Mouse (Mus musculus): ENCODE measurements at regions not wholly inside any gene's neighbourhood (a gene's known extent, or its start where the extent isn't known, plus 50 kb on each side); places are given as distances from the start of the nearest gene placed in this dataset.

GRCm38 (mm10) chr9:40617676-40618062 is 52.7 kb upstream of the Gm21915 start:
- DNase-seq (ENCODE audit: low read depth, low spot score) = no peak

GRCm38 (mm10) chr9:40617036-40617675 is 53.3 kb upstream of the Gm21915 start:
- DNase-seq (ENCODE audit: low read depth, low spot score) = peak; percentile 53

GRCm38 (mm10) chr9:40616426-40617035 is 53.9 kb upstream of the Gm21915 start:
- DNase-seq (ENCODE audit: low read depth, low spot score) = peak; percentile 88

- DNase-seq (ENCODE audit: low read depth, low spot score) = no peak
These were observed 54.5 kb upstream of the Gm21915 start for GRCm38 (mm10) chr9:40615891-40616290.

GRCm38 (mm10) chr9:40614071-40614470 is 56.3 kb upstream of the Gm21915 start:
- no peak for DNase-seq (ENCODE audit: low read depth, low spot score)

- DNase-seq (ENCODE audit: low read depth, low spot score) = no peak
These were observed 57.2 kb upstream of the Gm21915 start for GRCm38 (mm10) chr9:40613182-40613581.

- no peak for DNase-seq (ENCODE audit: low read depth, low spot score)
These were observed 57.7 kb upstream of the Gm21915 start for GRCm38 (mm10) chr9:40612755-40613154.

- no peak for DNase-seq (ENCODE audit: low read depth, low spot score)
These were observed 58.1 kb upstream of the Gm21915 start for GRCm38 (mm10) chr9:40612312-40612711.

GRCm38 (mm10) chr9:40611626-40612025 is 58.8 kb upstream of the Gm21915 start:
- no peak for DNase-seq (ENCODE audit: low read depth, low spot score)

- DNase-seq (ENCODE audit: low read depth, low spot score) = no peak
These were observed 61.8 kb upstream of the Gm21915 start for GRCm38 (mm10) chr9:40608596-40608995.

GRCm38 (mm10) chr9:40607941-40608340 is 62.5 kb upstream of the Gm21915 start:
- no peak for DNase-seq (ENCODE audit: low read depth, low spot score)

- no peak for DNase-seq (ENCODE audit: low read depth, low spot score)
These were observed 66.9 kb upstream of the Gm21915 start for GRCm38 (mm10) chr9:40603521-40603920.

- DNase-seq (ENCODE audit: low read depth, low spot score) = no peak
These were observed 67.2 kb upstream of the Gramd1b start for GRCm38 (mm10) chr9:40598431-40598831.

GRCm38 (mm10) chr9:40587421-40587820 is 56.2 kb upstream of the Gramd1b start:
- DNase-seq (ENCODE audit: low read depth, low spot score) = no peak

- no peak for DNase-seq (ENCODE audit: low read depth, low spot score)
These were observed 55.4 kb upstream of the Gramd1b start for GRCm38 (mm10) chr9:40586581-40586980.

- peak; percentile 67 for DNase-seq (ENCODE audit: low read depth, low spot score)
These were observed 52.4 kb upstream of the Gramd1b start for GRCm38 (mm10) chr9:40583554-40583953.

- DNase-seq (ENCODE audit: low read depth, low spot score) = no peak
These were observed 50.7 kb upstream of the Gramd1b start for GRCm38 (mm10) chr9:40581854-40582253.

Measured in mesoderm, embryonic 11.5 days (tissue).